Mouse (Mus musculus) brain, embryonic 14.5 days (tissue): ENCODE measurements around the gene Kcnq5.

Experiments
- CTCF ChIP-seq: fragments of 200-500 bp; IDR thresholded peaks from 2 replicates; pipeline ENCODE4 v1.5.1; 2012; ENCODE audit warnings: inconsistent platforms, mild to moderate bottlenecking, moderate library complexity, borderline replicate concordance; ENCODE audit not compliant: insufficient read depth, insufficient read length; ENCODE audit errors: extremely low read depth
- POLR2A ChIP-seq: fragments of 200-500 bp; IDR thresholded peaks from 2 replicates; pipeline ENCODE4 v1.6.1; 2012; ENCODE audit warnings: mild to moderate bottlenecking, inconsistent platforms, borderline replicate concordance; ENCODE audit not compliant: poor library complexity, insufficient read depth, insufficient read length, severe bottlenecking; ENCODE audit errors: extremely low read depth

GRCm38 (mm10) chr1:21411331-21412196 is 550.2 kb downstream of the Kcnq5 start:
- TF ChIP-seq CTCF = peak; percentile 85; the same call in 1 of the 2 replicates
- TF ChIP-seq POLR2A = no peak
